Mouse (Mus musculus) erythroblast, embryonic 14.5 days (primary cell): Measurements from ENCODE around the gene Ntm.

Source experiments
- GATA1 ChIP-seq: IDR thresholded peaks from 2 replicates; pipeline ENCODE4 v1.6.1; 2012; ENCODE audit warnings: low read length, inconsistent platforms, mixed read lengths
- TAL1 ChIP-seq: IDR thresholded peaks from 3 replicates; pipeline ENCODE4 v1.6.1; 2012; ENCODE audit warnings: low read length, inconsistent platforms, mixed read lengths

DNA sequence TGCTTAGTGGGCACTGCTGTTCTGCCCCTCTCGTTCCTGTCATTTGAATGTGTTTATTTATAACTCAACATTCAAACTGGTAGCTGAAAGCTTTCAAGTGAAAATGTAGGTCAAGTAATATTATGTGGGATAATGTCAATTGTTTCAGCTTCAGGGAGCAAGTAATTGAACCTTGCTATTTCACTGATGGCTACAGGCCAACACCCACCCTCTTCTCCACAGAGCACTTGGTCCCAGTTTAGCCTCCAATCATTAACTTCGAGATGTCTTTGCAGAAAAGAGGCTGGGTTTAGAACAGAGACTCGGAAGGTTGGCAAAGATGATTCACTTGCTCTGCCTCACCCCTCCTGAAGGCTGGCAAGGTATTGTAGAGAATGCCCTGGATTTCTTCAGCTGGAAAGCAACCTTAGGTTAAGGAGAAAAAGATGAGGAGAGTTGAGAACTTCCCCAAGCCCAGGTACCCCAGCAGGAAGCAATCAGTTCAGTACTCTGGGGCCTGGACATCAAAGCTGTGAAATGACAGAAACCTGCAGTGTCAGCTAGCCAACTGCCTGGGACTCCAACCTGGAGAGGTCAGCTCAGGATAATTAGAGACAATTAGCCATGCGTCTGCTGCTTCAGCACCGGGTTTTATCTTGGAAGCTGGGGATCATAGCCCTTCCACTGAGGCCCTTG lies 741.9 kb downstream of the Ntm start:
- TF ChIP-seq TAL1, result no peak
- TF ChIP-seq GATA1, result no peak
